Mouse (Mus musculus): ENCODE results near the gene 4930415O20Rik.

The 4930415O20Rik gene

DNA sequence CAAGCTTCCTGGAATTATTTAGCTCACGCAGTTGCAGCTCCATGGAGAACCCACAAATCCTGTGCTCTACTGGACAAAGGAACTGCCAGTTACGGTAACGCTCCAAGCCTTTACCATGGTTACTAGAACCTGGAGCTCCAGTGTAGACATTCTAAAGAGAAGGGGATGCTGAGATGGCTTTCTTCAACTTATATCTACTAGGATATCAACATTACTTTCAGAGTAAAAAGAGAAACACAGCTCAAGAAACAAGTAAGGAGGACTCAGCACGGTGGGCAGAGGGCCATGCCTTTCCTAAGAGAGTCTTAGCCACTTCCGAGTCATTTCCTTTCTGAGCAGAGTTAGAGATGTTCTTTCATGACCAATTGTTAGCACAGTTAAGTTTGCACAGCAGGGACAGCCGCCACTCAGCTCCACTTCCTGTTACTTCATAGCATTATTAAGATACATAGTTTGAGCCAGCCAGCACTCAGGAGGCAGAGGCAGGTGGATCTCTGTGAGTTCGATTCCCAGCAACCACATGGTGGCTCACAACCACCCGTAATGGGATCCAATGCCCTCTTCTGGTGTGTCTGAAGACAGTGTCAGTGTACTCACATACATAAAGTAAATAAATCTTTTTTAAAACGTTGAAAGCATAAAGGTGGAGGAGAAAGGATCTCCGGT is at the start of gene 4930415O20Rik, which contains the start of gene Ccnt1:
4930415O20Rik (plus strand) TSS at position 132 of the 666 bp plus-strand sequence.
Ccnt1 (minus strand) TSS at position 51 of the 666 bp plus-strand sequence.
- DNase-seq (ENCODE audit: extremely low read depth, low read depth, low spot score): no peak

DNA sequence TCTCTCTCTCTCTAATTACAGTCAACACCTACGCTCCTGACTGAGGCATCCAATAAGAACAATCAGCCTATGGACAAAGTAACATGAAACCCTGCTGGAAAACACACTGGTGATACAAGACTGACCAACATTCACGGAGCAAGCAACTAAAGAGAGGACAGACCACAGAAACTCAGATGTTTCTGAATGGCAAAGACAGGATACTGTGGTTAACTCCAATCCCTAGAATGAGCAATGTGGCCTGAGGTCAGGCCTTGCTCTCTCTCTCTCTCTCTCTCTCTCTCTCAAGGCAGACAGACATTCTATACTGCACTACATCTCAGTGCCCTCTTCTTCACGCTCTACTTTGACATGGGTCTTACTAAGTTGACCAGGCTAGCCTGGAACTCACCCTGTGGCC is 49.6 kb upstream of the 4930415O20Rik start:
- DNase-seq (ENCODE audit: extremely low read depth, low read depth, low spot score): no peak

DNA sequence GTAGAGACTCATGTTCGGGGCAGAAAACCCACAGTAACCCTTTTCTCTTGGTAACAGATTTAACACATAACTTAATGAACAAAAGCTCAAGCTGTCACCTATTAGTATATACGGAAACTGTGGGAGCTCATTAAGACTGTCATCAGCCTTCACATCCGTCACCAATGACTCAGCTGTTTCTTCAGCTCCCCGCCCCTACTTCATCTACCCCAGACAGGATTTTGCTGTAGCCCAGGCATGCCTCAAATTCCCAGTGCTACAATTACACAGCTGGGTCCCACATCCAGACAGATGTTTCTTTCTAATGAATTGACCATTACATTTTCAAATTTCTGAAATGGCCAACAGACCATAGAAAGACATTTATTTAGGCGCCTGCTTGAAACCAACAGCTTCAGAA is 44.7 kb upstream of the 4930415O20Rik start:
- DNase-seq (ENCODE audit: extremely low read depth, low read depth, low spot score): no peak

DNA sequence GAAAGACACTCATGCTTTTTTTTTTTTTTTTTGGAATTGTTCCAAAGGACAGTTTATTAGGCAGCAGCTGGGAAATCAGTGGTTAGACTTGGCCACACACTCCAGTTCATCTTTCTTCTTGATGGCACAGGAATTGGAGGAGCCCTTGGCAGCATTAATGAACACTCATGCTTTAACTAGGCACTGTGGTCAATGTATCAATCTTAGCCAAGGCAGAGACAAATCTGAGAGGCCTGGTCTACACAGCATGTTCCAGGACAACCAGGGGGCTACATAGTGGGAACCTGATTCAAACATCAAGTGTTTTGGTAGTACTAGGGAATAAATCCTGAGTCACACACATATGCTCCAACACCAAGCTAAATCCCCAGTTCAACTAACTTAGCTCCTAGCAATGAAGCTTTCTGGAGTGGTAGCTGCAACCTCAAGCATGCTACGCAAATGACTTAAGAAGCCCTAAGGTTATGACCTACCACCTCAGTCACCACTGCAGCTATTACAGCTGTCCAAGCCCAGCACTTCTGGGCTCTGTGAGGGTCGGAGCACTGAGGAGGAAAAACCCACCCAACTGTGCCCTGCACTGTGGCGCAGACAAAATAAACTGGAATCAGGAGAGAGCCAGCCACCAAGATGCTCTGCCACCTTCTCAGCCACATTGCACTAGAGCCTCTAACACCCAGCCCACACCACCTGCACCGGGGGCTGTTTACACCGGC is 43.6 kb upstream of the 4930415O20Rik start:
- DNase-seq (ENCODE audit: extremely low read depth, low read depth, low spot score): no peak

DNA sequence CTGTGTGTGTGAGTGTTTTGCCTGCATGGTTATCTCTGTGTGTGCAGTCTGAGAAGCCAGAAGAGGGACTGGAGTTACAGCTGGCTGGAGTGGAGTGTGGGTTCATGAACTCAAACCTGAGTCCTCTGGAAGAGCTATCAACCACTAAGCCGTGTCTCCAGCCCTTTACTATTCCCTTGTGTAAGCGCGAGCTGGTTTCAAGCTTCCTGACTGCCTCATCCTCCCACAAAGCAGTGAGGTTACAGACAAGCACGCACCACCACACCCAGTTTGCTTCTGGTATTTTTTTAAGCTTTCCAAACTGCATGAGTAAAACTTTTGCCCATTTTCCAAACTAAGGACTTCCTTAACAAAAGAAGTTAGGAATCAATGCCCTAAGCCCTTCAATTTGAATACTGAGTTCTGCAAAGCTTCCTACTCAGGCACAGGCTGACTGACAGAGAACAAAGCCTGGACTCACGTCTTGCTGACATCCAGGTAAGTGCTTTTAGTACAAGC is 42.7 kb upstream of the 4930415O20Rik start:
- no peak for DNase-seq (ENCODE audit: extremely low read depth, low read depth, low spot score)

DNA sequence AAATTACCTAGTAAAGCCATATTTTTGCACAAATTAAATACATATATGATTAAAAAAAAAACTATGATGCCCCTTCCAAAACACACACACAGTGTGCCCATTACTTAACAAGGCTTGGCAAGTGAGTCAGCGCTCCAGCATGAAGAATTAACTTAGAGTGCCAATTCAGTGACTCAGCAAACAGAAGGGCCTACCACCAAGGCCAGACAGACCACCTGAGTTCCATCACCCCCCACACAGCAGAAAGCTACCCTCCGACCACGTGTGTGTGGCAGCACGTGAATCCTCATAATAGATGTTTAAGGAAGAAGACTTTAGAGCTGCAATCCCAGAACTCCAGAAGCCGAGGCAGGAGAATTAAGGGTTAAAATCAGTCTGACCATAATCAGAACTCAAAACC is 38.5 kb upstream of the 4930415O20Rik start:
- no peak for DNase-seq (ENCODE audit: extremely low read depth, low read depth, low spot score)

DNA sequence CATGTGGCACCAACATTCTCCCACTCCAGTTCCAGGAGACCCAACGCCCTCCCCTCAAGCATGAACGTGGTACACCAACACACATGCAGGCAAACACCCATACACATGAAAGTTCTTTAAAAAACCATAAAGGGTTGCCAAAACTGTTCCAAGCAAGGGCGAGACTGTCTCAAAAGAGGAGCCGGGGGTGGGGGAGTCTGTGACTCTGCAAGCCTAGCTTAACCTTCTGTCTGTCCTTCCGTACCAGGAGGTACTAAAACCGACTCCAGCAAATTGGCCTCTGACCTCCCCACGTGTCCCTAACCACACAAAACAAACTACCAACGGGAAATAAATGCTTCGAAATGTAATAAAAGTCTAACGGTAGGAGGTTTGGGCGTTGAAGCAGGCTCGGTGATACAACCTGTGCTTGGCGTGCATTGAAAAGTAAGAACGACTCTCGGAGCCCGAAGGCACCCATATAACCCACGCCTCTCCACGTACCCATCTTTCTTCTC is 37.7 kb upstream of the 4930415O20Rik start:
- no peak for DNase-seq (ENCODE audit: extremely low read depth, low read depth, low spot score)

DNA sequence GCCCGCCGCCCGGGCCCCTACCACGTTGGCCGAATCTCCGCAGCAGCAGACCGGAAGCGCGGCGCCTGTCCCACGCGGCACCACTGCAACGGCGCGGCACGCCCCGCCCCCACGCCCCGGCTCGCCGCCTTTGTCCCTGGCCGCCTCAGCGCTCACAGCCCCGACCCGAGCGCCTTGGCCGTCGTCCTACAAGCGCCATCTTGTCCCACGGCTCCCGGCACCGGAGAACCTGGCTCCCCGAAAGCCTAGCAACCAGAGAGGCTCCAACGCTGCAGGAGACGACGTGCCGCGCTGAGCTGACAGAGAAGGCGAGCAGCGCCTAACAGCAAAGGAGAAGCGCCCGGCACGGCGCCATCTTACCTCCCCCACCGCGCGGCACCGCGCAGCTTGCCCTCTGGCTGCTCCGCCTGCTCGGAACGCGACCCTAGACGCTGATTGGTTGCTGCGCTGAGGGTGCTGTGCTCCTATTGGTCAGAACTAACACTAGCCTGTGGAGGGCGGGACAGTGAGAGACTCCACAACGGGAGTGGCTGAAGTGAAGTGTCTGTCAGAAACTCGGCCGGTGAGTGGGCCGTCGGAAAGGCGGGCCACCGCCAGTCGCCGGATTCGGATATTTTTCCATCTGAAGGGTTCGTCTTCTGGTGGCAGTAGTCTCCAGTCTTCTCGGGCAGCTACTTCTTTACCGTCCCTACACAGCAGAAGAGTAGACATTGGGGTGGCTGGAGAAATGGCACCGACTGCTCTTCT is 36.8 kb upstream of the 4930415O20Rik start, which contains the start of gene Kansl2:
Kansl2 (minus strand) TSS at position 384 of the 747 bp plus-strand sequence.
- DNase-seq (ENCODE audit: extremely low read depth, low read depth, low spot score): peak; percentile 74

DNA sequence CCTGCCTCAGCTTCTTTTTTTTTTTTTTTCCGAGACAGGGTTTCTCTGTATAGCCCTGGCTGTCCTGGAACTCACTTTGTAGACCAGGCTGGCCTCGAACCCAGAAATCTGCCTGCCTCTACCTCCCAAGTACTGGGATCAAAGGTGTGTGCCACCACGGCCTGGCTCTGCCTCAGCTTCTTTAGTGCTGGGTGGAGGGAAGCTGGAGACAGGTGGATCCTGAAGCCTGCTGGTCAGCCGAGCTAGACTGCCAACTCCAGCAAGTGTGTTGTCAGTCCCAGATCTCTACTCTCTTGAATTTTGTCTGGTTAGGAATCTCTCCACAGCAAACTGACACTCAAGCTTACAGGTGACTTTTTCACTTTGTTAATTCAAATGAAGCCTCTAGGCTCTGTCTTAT is 34.9 kb upstream of the 4930415O20Rik start:
- no peak for DNase-seq (ENCODE audit: extremely low read depth, low read depth, low spot score)

DNA sequence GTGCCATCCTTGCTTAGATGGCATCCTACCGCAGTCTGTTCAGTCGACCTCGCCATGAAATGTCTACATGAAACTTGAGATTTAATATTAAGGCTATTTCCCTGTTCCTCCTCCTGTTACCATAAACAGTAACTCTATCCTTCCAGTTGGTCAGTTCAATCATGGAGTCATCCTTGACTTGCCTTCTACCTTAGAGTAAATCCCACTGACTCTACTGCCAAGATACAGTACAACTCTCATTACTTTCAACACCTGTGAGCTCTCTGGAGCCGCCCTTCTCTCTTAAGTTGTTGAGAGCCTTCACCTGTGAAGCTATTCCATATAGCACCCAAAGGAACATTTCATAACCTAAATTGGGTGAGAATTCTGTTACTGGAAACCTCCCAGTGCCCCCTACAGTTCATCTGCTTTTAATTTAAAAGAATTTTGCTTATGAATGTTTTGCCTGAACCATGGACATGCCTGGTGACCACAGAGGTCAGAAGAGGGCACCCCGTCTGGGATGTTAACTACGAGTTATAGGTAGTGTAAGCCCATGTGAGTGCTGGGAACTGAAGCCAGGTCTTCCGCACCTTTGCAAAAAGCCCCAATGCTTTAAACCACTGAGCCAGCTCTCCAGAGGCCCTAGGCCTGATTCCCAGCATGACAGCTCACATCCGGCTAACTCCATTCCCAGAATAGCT is 33.8 kb upstream of the 4930415O20Rik start:
- DNase-seq (ENCODE audit: extremely low read depth, low read depth, low spot score): no peak

DNA sequence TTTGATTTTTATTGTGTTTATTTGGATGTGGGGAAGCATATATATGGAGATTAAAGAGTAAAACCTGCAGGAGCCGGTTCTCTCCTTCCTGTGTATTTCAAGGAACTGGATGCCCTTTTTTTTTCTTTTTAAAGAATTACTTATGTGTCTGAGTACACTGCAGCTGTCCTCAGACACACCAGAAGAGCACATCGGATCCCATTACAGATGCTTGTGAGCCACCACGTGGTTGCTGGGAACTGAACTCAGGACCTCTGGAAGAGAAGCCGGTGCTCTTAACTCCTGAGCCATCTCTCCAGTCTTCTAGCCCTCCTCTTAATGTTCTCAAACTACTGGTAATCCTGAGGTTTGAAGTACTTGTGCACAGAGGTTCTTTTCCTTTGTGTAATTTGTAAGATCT is 32.9 kb upstream of the 4930415O20Rik start:
- DNase-seq (ENCODE audit: extremely low read depth, low read depth, low spot score): no peak

DNA sequence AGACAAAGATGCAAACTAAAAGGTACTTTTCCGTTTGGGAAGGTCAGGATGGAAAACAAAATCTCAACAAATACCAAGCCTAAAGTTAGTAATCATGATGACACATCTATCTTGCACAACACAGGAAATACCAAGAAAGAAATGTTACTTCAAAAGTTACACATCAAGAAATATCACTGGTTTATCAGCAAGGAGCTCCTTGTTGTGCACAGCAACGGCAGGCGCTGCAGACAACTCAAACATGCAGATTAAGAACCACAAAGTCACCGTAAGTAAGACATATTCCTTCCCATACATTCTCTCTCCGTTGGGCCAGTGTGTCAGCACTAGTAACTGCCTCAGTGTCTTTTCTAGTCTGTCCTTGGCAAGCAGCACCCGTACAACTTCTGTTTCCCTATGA is 29.7 kb upstream of the 4930415O20Rik start:
- DNase-seq (ENCODE audit: extremely low read depth, low read depth, low spot score): no peak

DNA sequence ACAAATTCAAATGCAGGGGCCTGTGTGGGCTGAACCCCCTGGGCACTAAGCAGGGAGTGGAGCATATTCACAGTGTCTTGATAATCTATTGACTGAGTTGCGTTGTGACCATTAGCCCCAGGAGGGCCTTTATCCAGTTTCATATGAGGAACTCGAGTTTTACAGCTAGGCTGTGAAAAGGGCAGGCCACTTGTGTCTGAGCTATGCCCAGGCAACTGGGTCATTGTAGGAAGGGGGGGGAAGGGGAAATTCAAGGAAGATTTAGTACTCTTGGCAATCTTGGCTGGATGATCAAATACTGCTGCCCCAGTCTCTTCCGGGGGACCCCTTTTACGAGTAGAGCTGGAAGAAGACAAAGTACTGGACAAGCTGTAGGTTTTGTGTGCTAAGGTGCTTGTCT is 27.5 kb upstream of the 4930415O20Rik start:
- no peak for DNase-seq (ENCODE audit: extremely low read depth, low read depth, low spot score)

DNA sequence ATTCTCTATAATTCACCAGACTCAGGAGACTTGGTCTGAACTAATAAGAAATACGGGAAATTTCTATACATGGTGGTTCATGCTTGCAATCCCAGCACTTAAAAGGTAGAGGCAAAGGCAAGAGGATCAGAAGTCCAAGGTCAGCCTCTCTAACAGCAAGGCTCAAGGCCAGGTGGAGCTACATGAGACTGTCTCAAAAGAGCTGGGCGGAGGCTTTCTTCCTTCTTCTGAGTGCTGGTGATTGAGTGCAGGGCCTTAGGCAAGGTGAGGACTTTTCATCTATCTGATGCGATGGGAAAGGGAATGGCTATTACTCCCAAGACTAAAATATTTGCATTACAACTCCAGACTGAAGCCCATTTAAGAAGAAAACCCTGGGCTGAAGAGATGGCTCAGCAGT is 25.7 kb upstream of the 4930415O20Rik start:
- DNase-seq (ENCODE audit: extremely low read depth, low read depth, low spot score): no peak

DNA sequence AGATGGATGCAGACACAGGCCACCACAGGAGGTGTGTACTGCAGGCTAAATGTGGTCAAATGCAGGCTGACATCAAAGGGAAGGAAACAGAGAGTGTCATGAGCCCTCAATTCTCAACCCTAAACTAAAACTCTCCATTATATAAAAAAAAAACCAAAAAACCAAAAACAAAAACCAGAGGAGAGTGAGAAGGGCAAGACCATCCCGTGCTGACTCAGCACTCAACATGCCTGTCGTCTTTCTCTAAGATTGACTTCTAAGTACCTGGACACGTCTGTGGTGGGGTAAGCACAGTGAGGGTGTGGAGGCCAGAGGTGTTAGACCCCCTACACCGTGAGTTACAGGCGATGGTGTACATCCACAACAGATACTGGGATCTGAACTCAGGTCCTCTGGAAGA is 24.0 kb upstream of the 4930415O20Rik start:
- DNase-seq (ENCODE audit: extremely low read depth, low read depth, low spot score): no peak

DNA sequence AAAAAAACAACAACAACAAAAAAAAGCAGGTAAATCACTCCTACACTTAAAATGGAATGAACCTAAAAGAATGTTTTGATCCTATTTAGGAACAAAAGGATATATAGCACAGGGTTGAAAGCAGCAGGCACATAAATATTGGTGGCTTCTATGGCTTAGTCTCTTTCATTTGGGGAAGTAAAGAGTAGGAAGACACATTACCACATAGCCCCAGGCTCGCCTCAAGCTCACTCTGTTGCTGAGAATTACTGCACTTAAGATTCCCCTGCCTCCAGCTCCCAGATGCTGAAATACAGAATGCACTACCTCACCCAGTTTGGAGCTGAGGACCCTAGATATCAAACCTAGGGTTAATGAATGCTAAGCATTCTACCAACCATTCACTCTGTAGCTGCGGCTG is 18.0 kb upstream of the 4930415O20Rik start:
- no peak for DNase-seq (ENCODE audit: extremely low read depth, low read depth, low spot score)

DNA sequence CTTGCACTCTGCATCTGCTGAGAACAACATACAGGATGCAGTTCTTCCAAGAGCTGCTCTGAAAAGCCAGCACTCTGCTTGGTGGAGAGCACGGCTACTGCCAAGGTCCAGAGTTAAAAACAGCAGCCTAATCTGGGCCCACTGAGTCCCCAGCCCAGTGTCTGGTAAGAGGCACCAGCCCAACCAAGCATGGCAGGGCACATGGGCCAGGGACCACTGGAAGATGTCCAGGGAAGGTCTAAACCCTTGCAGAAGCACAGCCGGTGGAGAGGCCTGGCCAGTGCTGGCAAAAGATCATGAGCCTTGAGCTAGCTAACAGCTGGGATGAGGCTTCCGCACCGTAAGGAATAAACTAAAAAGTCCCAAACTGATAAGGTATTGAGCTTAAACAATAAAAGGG is 14.9 kb upstream of the 4930415O20Rik start:
- DNase-seq (ENCODE audit: extremely low read depth, low read depth, low spot score): no peak

DNA sequence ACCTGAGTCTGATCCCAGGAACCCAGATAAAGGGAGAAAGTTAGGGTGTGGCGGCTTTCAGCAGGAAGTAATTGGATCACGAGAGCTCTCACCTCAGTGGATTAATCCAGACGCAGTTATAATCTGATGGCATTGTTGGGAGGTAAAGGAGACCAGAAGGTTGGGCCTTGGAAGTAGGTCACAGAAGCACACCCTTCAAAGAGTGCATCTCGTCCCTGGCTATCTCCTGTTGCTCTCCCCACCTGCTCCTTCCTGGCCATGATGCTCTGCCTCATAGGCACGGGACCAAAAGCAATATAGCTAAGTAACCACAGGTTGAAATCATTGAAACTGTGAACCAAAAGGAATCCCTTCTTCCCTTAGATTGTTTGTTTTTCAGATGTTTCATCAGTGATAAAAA is 13.6 kb upstream of the 4930415O20Rik start:
- no peak for DNase-seq (ENCODE audit: extremely low read depth, low read depth, low spot score)

DNA sequence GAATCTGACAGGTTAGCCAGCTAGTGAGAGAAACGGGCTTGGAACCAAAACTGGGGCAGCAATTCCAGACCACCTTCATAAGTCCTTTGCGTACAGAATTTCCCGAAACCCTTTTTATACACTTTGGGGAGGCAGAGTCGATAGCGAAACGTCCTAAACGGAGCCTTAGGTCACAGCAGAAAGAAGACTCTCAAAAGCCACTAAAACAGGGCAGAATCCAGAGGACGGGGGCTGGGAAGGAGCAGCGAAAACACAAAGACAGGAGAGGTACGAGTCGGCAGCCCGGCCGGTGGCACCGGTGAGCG is 3.9 kb upstream of the 4930415O20Rik start:
- DNase-seq (ENCODE audit: extremely low read depth, low read depth, low spot score): no peak

DNA sequence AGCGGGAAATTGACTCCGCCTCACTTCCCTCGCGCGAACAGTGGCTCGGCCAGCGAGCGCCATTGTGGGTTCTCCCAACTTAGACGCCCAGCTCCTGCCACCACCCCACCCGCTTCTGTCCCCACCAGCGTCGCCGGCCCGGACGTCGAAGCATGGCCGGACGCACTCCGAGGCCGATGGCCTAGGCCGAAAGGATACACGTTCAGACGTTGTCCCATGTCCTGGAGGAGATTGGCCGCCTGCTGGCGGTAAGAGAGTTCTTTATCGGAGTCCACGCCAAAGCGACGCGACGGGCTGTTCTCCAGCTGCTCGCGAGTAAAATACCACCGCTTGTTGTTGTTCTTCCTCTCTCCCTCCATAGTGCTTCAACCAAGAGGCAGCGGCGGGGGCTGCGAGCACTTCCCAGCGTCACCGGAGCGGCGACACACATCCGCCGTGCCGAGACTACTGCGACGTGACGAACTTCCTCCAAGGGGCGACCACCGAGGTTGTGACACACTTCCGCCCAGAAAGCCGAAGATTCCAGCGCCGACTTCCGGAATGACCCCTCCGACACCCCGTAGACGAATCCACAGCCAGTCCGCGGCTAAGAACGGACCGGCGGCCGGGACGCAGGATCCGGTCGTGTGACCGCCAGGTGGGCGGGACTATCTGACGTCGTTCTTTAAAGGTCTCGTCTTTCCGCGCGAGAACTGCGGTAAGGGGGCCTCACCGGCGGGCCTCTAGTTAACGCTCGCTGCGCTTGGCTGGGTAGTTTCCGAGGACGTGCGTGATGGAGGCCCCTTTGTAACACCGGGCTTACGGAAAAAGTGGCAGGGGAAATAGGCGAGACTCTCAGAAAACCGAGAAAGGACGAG is 3.3 kb upstream of the 4930415O20Rik start:
- DNase-seq (ENCODE audit: extremely low read depth, low read depth, low spot score): peak; percentile 84

Measured in fat pad, adult 2 months (tissue).